Mouse (Mus musculus) CD4-positive, CD25-positive, alpha-beta regulatory T cell, adult 9 weeks (primary cell): Measurements from ENCODE around the gene Hsf5. TPM values are rescaled to one million over a fixed set of nuclear protein-coding genes. Genes with fewer than 3 reads are reported as not detected.

Experiments used
- polyA plus RNA-seq: library from polyadenylated mRNA; unstranded; fragments of 100-300 nt; shearing (Covaris generic); gene quantifications from one replicate; pipeline ENCODE4 v1.2.1, GENCODE M21; 2017

Hsf5 gene
- not detected for polyA plus RNA-seq

GRCm38 (mm10) chr11:87616790-87617474 is at the start of gene Hsf5:
Hsf5 (plus strand) TSS chr11:87617164.

GRCm38 (mm10) chr11:87568255-87568953 is 48.6 kb upstream of the Hsf5 start, which contains the start of gene Sept4:
Sept4 (plus strand) TSS chr11:87568903.

GRCm38 (mm10) chr11:87591526-87592353 is 25.2 kb upstream of the Hsf5 start, which contains the start of gene Mtmr4:
Mtmr4 (plus strand) TSS chr11:87592162.

GRCm38 (mm10) chr11:87662407-87662806 is 45.4 kb downstream of the Hsf5 start, which contains the start of gene Rnf43:
Rnf43 (plus strand) TSS chr11:87662722.

Other genes with a start within 250 kb of the Hsf5 start
- gene Rad51c, start 212.2 kb upstream of the Hsf5 start, polyA plus RNA-seq: 1.5 TPM
- gene Tex14, start 212.1 kb upstream of the Hsf5 start, polyA plus RNA-seq: 0.43 TPM
- gene Gm11492, start 50.5 kb upstream of the Hsf5 start, polyA plus RNA-seq: not detected
- 2.0 TPM for gene Sept4, start 48.3 kb upstream of the Hsf5 start, polyA plus RNA-seq
- gene Mtmr4, start 25.0 kb upstream of the Hsf5 start, polyA plus RNA-seq: 39.5 TPM
- gene Rnf43, start 45.6 kb downstream of the Hsf5 start, polyA plus RNA-seq: 35.5 TPM
- 471 TPM for gene Supt4a, start 120.4 kb downstream of the Hsf5 start, polyA plus RNA-seq
- 6.2 TPM for gene Tspoap1, start 143.4 kb downstream of the Hsf5 start, polyA plus RNA-seq
- not detected for gene Mpo, start 176.4 kb downstream of the Hsf5 start, polyA plus RNA-seq
- gene Lpo, start 211.1 kb downstream of the Hsf5 start, polyA plus RNA-seq: not detected
- gene Mks1, start 236.1 kb downstream of the Hsf5 start, polyA plus RNA-seq: 18.1 TPM